Mouse (Mus musculus): ENCODE measurements at regions not wholly inside any gene's neighbourhood (a gene's known extent, or its start where the extent isn't known, plus 50 kb on each side); places are given as distances from the start of the nearest gene placed in this dataset.

DNA sequence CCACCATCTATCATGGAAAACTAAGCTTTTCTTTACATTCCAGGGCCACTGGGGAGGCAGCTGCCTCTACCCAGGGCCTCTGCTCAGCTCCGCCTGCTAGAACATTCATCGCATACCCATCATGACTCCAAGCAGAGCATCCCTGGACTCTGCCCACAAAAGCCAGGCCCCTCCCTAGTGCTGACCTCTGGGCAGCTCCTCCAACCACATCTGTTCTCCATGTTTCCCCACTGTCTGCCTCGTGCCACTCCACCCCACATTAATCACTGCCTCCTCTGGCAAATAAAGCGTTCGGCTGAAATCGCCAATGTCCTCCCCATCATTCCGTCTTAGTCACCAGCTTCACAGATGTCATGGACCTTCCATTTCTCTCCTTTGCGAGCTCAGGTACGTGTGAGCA lies 96.2 kb upstream of the Cops8 start:
- DNase-seq: no peak

DNA sequence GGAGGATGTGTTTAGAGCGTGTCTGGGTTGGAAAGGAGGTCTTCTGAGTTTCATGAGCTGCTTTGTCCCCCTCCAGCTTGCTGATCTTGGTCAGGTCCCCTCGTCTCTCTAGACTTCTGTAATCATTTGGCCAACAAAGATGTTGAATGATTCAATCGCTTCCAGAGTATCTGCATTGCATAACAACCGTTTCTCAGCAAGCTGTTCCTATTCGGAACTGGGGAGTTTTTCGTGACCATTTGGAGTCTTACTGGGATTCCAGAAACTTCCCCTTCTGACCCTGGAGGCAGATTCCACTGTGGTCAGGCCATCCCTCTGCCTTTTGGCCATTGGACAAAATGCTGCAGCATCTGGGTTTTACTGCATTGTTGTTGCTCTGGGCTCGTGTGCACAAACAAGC lies 93.4 kb upstream of the Cops8 start:
- DNase-seq: no peak

DNA sequence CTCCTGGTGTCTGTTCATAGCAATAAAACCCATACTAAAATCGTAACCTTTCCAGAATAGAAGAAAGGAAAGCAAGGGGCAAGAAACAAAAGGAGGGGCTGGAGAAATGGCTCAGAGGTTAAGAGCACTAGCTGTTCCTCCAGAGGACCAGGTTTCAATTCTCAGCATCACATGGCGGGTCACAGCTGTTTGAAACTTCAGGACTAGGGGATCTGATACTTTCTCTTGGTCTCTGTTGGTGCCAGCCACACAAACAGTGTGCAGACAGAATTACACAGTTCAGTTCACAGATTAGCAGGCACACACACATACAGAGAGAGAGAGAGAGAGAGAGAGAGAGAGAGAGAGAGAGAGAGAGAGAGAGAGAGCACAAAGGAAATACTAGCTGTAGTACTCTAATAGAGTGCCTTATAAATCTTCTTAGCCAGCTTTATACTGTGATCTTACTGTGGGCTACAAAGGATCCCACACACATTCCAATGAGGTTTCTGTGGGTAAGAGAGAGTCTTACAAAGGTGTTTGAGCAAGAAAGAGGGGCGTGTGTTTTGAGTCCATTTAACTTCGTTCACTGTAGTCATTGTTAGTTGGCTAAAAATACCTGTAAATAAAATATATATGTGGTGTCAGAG lies 89.2 kb upstream of the Cops8 start:
- DNase-seq: no peak

DNA sequence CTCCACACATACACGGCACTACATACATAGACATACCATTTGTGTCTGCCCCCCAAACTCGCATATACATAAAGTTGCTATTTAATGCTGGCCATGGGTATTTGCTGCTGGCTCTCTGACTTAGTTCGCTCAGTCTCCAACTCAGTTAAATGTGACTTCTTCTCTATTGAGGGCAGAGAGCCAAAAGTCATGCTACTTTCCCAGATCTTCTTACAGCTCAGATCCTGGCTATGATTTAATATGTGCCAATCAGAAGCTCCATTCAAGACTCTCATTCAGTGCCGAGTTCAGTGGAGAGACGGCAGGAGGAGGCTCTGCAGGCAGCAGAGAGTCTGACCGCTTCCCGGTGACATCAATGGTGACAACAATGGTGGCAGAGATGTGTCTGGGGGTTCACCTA lies 88.6 kb upstream of the Cops8 start:
- DNase-seq: no peak

DNA sequence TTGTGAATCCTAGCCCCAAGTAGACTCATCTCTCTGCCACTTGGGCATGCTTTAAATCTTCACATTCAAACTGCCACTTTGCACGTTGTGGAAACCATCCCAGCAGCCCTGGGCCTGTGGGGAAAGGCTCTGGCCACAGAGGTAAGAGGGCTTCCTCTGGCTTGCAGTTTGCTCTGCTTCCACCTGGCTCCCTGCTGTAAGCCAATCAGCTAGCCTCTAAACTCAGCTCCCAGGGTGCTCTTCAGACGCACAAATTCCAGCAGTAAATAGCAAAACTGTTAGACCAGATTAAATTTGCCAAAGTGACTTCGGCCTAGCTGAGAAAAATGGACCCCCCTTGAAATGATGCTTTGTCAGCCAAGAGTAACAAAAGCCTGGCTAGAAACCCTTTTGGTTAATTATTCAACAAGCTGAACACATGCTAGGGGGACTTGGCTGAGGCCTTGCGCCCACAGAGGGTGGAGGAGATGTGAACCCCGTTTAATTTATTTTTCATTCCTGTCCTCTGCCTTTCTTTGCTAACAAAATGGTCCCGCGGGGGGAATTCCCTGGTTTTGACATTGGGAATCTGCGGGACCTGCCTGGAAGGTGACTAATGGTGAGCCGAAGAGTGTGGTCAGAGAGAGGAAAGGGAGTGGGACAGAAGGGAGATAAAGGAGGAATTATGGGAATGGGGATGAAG lies 84.1 kb upstream of the Cops8 start:
- DNase-seq: no peak

DNA sequence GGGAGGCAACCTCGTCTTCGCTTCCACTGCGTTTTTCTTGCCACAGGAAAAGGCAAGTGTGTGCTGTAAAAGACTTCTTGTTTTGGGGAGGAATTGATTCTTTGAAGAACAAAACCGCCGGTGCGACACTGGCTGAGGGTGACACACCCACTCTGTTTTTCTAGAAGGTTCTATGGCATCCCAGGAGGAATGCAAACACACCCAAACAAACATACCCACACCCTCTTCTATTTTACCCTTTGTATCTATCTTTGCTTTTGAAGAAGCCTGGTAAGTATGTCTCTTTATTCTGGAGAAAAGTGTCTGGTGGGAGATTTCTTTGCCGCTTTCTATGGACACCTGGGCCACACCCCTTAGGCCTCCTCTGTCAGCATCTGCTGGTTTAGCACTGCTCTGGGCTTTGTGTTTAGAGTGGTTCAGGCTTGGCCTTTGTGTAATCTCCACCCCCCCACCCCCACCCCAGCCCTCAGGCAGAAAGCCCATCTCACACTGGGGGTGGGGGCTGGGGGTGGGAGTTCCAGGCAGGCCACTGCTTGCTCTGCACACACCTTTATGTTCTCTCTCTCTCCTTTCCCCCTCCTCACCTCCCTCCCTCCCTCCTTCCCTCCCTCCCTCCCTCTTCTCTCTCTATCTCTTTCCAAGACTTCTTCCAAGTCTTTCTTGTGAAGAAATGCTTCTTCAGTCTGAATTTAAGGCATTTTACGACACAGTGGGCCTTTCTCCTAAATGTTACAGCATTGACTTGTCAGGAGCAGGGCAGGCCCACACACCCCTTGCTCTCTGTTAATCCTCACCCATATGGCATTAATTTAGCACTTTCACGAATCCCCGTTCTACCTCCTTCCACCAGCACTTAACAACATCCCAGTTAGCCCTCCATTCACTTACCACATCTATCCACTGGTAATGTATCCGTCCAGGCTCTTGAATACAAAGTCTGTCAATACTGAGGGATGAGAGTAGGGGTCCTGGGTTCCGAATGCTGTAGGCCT lies 83.2 kb upstream of the Cops8 start:
- DNase-seq: no peak

DNA sequence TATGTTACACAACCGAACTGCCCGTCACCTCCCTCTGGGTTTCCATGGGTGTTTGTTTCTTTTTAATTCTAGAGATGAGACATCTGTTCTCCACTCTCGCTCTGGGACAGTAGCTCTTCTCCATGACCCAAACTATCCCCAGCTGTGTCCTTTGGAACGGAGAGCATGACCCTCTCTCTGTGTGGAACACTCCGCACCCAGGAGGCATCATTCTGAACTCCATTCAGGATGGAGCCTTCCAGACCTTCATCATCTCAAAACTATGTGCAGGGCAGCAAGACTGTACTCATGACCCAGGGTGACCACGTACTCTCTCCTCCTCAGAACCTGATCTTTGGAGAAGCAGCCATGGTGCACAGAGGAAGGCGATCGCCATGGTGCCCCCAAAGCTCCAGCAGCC lies 80.5 kb upstream of the Cops8 start:
- no peak for DNase-seq

DNA sequence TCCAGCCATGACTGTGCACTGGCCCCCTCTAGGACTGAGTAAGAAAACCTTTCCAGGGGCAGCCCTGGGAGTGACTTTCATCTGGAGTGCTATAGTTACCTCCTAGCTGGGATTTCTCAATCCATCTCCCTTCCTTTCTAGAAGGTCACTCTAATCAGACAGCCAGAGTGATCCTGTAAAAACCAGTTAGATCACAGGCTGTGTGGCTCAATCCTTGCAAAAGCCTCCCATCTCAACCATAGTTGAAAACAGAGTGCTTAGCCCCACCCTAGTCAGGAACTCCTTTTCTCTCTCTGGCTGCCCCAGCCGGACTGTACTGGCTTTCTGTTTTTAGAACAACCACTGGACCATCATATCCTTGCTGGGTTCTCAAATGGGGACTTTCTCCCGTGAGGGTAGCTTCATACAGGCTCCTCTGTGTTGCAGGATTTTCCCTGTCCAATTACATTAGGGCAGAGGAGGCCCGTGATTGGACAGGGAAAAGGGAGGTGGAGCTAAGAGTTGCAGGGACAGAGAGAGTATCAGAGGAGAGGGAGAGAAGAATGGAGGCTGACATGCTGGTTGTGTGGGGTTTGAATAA lies 78.0 kb upstream of the Cops8 start:
- no peak for DNase-seq

DNA sequence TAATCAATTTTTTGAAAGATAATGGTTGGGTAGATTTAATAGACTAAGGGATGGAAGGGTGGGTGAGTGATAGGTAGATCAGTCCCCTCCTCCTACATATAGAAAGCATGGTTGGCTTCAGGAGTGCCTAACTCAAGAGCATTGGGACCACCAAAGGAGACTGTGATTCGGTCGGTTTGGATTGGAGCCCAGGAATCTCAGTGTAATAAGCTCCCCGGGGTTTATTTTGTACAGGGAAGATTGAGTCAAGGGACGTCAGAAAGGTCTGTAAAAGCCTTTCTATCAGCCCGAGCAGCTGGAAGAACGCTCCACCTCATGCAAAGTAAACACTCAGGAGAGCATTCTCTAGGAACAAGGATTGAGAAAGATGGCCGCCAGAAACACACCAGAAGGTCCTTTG lies 76.5 kb upstream of the Cops8 start:
- DNase-seq: no peak

DNA sequence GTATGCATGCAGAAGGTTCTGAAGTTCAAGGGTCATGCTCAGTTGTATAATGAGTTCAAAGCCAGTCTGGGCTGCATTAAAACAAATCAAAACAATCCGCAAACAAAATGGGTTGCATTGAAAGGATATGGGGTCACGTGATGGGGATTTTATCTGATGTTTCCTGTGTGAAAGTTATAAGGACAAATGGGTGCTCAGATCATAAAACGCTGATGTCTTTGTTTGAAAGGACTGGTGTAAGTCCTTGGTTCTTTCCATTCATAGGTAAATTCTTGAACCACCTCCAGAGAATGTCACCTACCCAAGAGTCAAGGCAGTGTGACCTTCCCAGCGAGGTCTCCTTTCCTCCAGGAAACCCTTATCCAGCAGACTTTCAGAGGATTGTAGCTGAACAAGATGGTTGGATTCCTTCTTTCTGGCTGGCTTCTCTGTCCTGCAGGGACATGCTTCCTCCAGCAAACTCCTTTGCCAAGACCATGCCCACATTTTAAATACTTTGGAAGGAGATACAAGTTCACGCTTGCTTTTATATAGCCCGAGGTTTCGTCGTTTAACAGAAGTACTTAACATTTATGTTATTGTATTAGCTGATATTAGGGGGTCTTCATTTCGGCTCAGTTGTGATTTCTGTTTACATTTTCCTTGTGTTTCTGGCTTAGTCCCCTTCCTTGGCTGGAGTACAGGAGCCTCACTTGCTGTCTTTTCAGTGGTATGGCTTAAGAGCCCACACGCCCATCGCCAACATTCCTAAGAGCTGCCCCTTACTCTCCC lies 74.6 kb upstream of the Cops8 start:
- no peak for DNase-seq

DNA sequence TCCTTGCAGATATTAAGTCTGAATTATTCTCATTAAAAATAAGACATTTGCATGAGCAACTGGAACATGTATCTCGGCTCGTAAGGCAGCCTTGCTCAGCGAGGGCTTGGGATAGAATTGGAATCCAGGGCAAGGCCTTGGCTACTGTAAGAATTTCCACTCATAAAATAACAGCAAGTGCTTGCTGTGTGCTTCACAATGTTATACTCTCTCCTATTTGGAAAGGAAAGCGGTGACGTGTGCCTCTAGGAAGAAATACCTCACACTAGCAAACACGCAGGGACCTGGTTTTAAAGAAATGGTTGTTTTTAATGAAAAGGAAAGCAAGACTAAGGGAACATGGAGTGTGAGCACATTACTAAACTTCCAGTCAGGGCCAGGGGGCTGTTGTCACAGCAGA lies 69.3 kb upstream of the Cops8 start:
- no peak for DNase-seq

DNA sequence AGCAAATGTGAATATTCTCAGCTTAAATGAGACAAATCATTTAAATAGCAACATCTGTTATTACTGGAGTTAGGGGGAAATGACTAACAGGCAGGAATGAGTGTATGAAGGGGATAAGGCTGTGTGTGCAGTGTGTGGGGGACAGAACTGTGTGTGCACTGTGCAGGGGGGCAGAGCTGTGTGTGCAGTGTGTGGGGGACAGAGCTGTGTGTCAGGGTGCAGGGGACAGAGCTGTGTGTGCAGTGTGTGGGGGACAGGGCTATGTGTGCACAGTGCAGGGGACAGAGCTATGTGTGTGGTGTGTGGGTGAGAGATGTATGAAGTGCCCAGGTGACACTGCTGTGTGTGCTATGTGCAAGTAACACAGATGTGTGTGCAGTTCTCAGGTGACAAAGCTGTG lies 66.7 kb upstream of the Cops8 start:
- no peak for DNase-seq

DNA sequence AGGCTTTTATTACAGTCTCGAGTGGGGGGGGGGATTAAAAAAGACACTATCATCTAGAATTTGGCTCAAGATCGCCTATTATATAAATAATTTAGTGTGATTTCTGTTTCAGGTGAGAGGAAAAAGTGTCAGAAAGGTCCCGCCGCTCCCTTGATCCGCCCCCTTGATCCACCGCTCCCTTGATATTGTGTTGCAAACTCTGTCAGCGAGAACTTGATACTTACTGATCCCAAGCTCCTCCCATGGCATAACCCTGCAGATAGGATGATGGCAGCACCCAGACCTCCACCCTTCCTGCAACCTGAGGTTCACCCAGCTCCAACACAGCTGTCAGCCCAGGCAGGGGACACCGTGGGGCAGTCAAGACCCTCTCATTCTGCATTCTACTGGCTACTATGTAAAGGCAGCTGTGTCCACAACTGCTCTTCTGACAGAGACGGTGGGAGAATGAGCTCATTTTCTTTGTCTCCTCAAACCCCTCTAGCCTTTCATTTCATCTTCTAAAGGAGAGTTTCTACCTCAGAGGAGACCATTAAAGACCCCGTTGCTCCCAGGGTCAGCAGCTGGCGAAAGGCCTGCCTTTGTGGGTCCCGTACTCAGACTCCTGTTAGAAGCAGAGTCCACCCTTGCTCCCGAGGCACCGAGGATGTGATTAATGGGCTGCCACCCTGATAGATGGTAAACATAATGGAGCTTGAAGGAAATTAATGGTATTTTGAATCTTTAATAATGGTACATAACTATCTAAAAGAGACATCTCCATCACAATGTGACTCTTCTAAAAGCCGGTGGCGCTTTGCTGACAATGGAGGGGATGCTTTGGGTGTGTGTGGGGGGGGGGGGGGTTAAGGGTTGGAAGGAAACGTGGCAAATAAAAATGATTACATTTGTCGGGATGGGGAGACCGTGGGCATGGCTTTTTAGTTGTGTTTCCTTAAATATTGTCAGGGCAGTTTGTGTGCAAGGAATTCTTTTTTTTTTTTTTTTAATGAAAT lies 58.7 kb upstream of the Cops8 start:
- DNase-seq: no peak

DNA sequence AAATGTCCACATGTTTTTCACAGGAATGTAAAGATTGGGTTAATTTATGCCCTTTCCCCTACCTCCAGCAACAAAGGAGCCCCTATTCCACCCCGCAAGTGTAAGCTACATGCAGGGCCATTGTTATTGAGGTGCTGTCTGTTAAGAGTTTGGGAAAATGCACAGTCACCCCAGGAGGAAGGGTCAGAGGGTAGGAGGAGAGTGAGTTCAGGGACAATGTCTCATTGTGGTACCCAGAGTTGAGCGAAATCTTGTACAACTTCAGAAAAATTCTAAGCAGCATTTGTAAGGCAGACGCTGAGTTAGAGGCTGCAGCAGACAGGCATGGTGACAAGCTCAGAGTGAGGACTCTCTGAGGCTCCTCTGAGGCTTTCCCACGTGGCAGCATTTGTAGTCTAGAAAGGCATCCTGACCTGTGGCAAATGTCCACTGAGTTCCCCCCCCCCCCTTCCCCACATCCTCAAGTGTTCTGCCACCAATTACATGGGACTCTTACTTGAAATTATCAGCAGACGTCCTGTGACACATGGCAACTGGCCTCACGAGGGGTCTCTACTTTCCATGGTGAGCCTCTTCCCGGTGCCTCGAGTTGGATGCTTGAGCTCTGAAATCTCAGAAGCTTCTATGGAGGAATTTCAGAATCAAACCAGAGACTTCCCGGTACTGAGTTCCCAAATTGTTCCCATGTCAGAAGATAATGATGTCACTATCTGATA lies 57.8 kb upstream of the Cops8 start:
- DNase-seq: no peak

DNA sequence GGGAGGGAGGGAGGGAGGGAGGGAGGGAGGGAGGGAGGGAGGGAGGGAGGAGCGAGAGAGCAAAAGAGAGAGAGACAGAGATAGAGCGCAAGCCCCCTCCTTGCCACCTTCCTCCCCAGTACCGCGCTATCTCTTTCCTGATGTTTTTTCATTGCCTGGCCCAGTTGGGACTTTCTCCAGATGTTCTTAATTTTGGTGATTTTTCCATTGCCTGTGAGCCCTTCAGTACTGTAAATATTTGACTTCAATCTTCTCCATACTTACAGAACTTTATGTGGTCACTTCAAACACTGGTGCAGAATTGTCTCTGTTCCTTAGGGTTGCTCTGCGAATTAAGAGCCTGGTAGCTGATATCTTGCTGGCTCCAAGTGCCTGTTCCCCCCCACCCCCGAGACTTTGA lies 50.1 kb upstream of the Cops8 start:
- DNase-seq: no peak
